Mouse (Mus musculus): Measurements from ENCODE around the gene Baiap3.

- TF ChIP-seq CTCF (IDR thresholded peaks at IDR 0.05; ENCODE audit: insufficient read depth, low read depth, low read length) = no peak
- TF ChIP-seq POLR2A (IDR thresholded peaks at IDR 0.05; ENCODE audit: insufficient read depth, low read depth, low read length) = no peak
These were observed 16.2 kb upstream of the Baiap3 start for GRCm38 (mm10) chr17:25272326-25272725.
